Mouse (Mus musculus) CD4-positive, CD25-positive, alpha-beta regulatory T cell, adult 4 months (primary cell): ENCODE measurements around the gene Vwa5b2. TPM values are rescaled to one million over a fixed set of nuclear protein-coding genes. Genes with fewer than 3 reads are reported as not detected.

ENCODE experiments used
- ATAC-seq: one replicate; pipeline ENCODE4 v1.8.0; 2017
- polyA plus RNA-seq, 2 experiments: library from polyadenylated mRNA; unstranded; fragments of 100-300 nt; shearing (Covaris generic); gene quantifications; one replicate each; pipeline ENCODE4 v1.2.1; 2017

The Vwa5b2 gene
- under 1 TPM in 1 of 2 experiments, not detected in 1; 0.16 TPM for polyA plus RNA-seq

GRCm38 (mm10) chr16:20589366-20589938 lies at the start of gene Vwa5b2:
Gene Vwa5b2 (plus strand): TSS chr16:20589471.
- ATAC-seq = no peak

- no peak for ATAC-seq
These were observed 49.6 kb upstream of the Vwa5b2 start for GRCm38 (mm10) chr16:20539649-20540048.

GRCm38 (mm10) chr16:20540438-20540837 lies 48.8 kb upstream of the Vwa5b2 start:
- no peak for ATAC-seq

- ATAC-seq = no peak
These were observed 43.6 kb upstream of the Vwa5b2 start for GRCm38 (mm10) chr16:20545696-20546095.

- ATAC-seq = no peak
These were observed 41.8 kb upstream of the Vwa5b2 start for GRCm38 (mm10) chr16:20547423-20547822.

GRCm38 (mm10) chr16:20548096-20548948 lies 40.9 kb upstream of the Vwa5b2 start, which contains the start of gene Abcf3:
Gene Abcf3 (plus strand): TSS chr16:20548577.
- peak; percentile 97 for ATAC-seq

- no peak for ATAC-seq
These were observed 40.1 kb upstream of the Vwa5b2 start for GRCm38 (mm10) chr16:20549161-20549560.

- no peak for ATAC-seq
These were observed 37.6 kb upstream of the Vwa5b2 start for GRCm38 (mm10) chr16:20551691-20552090.

GRCm38 (mm10) chr16:20552594-20552993 lies 36.7 kb upstream of the Vwa5b2 start:
- ATAC-seq = no peak

- no peak for ATAC-seq
These were observed 34.3 kb upstream of the Vwa5b2 start for GRCm38 (mm10) chr16:20555000-20555399.

GRCm38 (mm10) chr16:20557381-20557780 lies 31.9 kb upstream of the Vwa5b2 start:
- no peak for ATAC-seq

GRCm38 (mm10) chr16:20565075-20565474 lies 24.2 kb upstream of the Vwa5b2 start:
- no peak for ATAC-seq

GRCm38 (mm10) chr16:20589939-20590679 lies 838 bp downstream of the Vwa5b2 start:
- ATAC-seq = no peak

GRCm38 (mm10) chr16:20590680-20591038 lies 1.4 kb downstream of the Vwa5b2 start:
- no peak for ATAC-seq

- ATAC-seq = no peak
These were observed 1.9 kb downstream of the Vwa5b2 start for GRCm38 (mm10) chr16:20591076-20591705.

GRCm38 (mm10) chr16:20595060-20595673 lies 5.9 kb downstream of the Vwa5b2 start:
- no peak for ATAC-seq

GRCm38 (mm10) chr16:20595737-20596136 lies 6.5 kb downstream of the Vwa5b2 start:
- no peak for ATAC-seq

- ATAC-seq = no peak
These were observed 7.6 kb downstream of the Vwa5b2 start for GRCm38 (mm10) chr16:20596687-20597441.

GRCm38 (mm10) chr16:20600511-20600910 lies 11.2 kb downstream of the Vwa5b2 start:
- no peak for ATAC-seq

- ATAC-seq = no peak
These were observed 15.4 kb downstream of the Vwa5b2 start for GRCm38 (mm10) chr16:20604705-20605104.

GRCm38 (mm10) chr16:20610501-20611356 lies 21.5 kb downstream of the Vwa5b2 start:
- ATAC-seq = peak; percentile 73
